Mouse (Mus musculus) lung, postnatal 25 days (tissue): Measurements from ENCODE around the gene Kpna1.

Experiments
- DNase-seq: peaks from one replicate; pipeline ENCODE4 v3.0.0; 2022; ENCODE audit warnings: low spot score

Gene Kpna1

DNA sequence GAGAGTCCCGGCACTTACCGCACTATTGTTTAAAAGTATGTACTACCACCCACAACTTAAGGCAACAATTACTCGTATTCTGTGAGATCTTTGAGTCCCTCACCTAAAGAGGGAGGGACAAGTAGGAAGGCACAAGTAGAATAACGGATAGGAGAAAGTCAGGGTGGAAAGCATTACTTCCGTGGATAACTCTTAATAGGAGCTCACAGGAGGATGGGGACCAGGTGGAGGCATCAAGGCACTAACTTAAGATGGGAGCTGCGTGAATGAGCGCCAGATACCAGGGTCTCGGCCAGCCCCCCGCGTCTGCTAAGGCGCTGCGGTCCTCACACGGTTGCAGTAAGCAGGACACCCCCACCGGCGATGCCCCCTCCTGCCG, 92.5 kb downstream of the Kpna1 start:
- no peak for DNase-seq

DNA sequence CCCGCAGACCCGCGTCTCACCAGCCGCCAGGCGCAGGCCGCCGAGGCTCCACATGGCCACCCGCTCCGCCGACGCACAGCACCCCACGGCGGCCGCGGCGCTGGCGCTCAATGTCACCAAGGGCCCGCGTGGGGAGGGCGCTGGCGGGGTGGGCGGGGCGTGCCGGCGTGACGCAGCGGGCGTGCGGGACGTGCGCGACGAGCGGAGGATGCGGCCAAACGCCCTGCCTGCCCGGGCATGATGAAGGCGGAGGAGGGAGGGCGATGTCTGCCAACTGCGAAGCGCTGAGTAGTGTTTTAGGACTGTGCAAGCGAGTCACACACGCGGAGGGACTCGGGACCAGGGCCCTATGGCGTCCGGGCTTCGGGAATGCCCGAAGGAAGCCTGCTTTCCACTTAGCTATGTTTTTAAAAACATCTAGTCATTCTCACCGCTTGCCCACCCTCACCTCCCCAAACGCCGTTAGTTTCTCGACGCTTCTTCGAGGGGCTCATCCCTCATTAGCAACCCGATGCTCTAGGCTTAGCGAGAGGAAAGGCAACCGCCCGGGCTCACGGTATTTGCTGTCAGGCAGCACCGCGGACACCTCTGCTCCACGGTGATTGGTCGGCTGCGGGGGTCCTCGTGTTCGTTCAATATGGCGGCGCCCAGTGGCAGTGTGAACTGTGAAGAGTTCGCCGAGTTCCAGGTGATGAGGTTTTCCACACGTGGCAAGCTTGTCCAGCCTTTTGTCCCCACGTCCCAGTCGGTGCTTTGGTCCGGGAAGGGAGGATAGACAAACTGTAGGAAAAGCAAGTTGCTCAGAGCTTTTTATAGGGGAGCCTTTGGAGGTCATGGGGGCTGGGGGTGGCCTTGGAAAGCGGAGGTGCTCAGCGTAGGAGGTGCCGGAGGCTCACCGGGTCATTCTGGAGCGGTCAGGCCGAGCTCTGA, 93.2 kb downstream of the Kpna1 start, which contains the start of the genes Fam162a and Ccdc58:
Gene Fam162a (minus strand): TSS at position 145 of the 930 bp plus-strand sequence.
Gene Ccdc58 (plus strand): TSS at position 236 of the 930 bp plus-strand sequence.
- peak; percentile 91 for DNase-seq

DNA sequence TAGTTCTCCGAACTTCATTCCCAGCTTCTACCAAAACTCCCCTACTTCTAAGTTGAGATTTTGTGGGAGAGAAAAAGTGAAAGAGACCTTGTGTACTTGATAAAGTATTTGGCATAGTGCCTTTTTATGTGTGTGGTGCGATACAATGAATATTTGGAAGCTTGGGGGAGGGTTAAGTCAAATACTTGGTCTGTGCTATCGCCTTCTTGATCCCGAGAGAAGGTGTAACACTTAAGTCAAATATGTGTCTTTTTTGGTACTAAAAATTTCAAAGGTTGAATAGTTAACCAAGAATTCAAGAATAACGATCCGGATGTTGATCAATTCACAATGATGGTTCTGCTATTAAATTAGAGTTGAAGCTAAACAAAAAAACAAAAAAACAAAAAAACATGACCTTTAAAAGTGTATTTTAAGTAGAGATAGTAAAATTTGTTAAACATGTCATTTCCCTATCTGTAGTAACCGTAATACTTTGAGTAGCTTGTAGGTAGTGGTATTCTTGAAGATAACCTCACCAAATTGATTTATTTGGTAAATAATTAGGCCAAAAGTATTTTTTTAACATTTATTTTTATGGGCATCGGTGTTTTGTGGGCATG, 94.0 kb downstream of the Kpna1 start:
- DNase-seq = no peak

DNA sequence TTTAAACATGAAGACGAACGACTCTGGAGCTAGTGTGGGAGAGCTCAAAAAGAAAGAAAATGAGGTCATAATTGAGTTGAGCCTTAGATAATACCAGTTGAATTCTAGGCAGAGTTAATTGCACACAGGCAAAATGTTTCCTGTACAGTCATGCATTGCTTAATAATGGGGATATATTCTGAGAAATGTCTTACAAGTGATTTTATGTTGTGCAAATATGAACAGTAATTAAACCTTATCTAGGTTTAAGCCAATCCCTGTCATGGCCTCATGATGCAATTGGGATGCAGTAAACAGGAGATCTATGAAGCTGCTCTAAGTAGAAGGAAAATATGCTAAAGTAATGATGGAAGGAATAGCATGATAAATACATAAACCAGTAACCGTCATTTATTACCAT, 96.2 kb downstream of the Kpna1 start:
- no peak for DNase-seq

DNA sequence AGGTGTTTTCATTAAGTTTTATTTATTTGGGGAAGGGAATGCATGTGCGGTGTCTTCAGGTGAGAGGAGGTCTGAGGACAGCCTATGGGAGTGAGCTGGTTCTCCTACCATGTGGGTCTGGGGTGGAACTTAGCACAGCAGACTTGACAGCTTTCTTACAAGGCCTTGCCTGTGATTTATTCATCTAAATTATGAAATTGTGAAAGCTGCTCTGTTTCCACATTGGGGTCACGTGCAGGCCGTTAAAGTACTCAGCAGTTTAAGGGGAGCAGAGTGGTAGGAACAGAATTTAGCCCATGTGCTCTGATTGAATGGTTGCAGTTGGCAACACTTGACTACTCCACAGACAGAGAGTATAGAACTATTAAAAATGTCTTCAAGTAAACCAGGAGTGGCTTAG, 101.4 kb downstream of the Kpna1 start:
- DNase-seq = no peak
